Mouse (Mus musculus) stomach, embryonic 15.5 days (tissue): ENCODE data around the gene Tmem131l. TPM values are rescaled to one million over a fixed set of nuclear protein-coding genes. Genes with fewer than 3 reads are reported as not detected.
A peak's percentile ranks its signal among the peaks of the same experiment; 100 is the strongest.

Source experiments
- ATAC-seq: fragments of 200-750 bp; cut with Nextera tagmentation; 2 replicates; pipeline ENCODE4 v1.8.0; 2017; ENCODE audit warnings: low read depth, moderate number of reproducible peaks, moderate TSS enrichment; ENCODE audit not compliant: insufficient read depth, low FRiP score
- H3K27ac ChIP-seq: fragments of 300-500 bp; sonication (generic); 2 replicates; pipeline ENCODE4 v1.5.1; 2015; ENCODE audit warnings: mild to moderate bottlenecking, inconsistent platforms
- H3K27me3 ChIP-seq: fragments of 300-500 bp; sonication (generic); replicated peaks from 2 replicates; pipeline ENCODE4 v1.6.1; 2015; ENCODE audit warnings: inconsistent platforms
- H3K36me3 ChIP-seq: fragments of 300-500 bp; sonication (generic); 2 replicates; pipeline ENCODE4 v1.6.1; 2015; ENCODE audit warnings: inconsistent platforms
- H3K4me1 ChIP-seq: fragments of 300-500 bp; sonication (generic); 2 replicates; pipeline ENCODE4 v1.6.1; 2015; ENCODE audit warnings: inconsistent platforms
- H3K4me2 ChIP-seq: fragments of 300-500 bp; sonication (generic); 2 replicates; pipeline ENCODE4 v1.6.1; 2015; ENCODE audit warnings: mild to moderate bottlenecking, inconsistent platforms
- H3K4me3 ChIP-seq: fragments of 300-500 bp; sonication (generic); replicated peaks from 2 replicates; pipeline ENCODE4 v1.5.1; 2015; ENCODE audit warnings: inconsistent platforms
- H3K9ac ChIP-seq: fragments of 300-500 bp; sonication (generic); 2 replicates; pipeline ENCODE4 v1.6.1; 2015; ENCODE audit warnings: inconsistent platforms
- H3K9me3 ChIP-seq: fragments of 300-500 bp; sonication (generic); 2 replicates; pipeline ENCODE4 v1.6.1; 2016; ENCODE audit warnings: inconsistent platforms
- WGBS: fragments of 180-500 bp; shearing (Covaris S2); methylation state at CpG from one replicate; pipeline ENCODE4 v1.1.7; 2015; 5-methylcytosine and 5-hydroxymethylcytosine counted together
- polyA plus RNA-seq: library from polyadenylated mRNA; unstranded; fragments of >200 nt; fragmentation: Nextera tagmentation; extraction: Ambion mirVana; gene quantifications from 2 replicates; pipeline ENCODE4 v1.2.1, GENCODE M21; 2015

The Tmem131l gene
- polyA plus RNA-seq, 1 experiment from 2014 or later = 44.9 TPM

- Histone ChIP-seq H3K36me3 (no peaks in the 10 kb centered on the region), H3K9ac (no peak overlapping the region), H3K27ac (no peak overlapping the region), H3K4me2 (no peak overlapping the region), H3K27me3 (no peaks in the 10 kb centered on the region), H3K4me1 (no peaks in the 10 kb centered on the region), H3K4me3 (no peak overlapping the region), H3K9me3 (no peaks in the 10 kb centered on the region)
- ATAC-seq = no peak; the same call in 1 of the 2 replicates
- WGBS = 57% methylated on average over 2 of the region's 2 CpGs
Observed at GRCm38 (mm10) chr3:83865216-83865615, 174.8 kb downstream of the Tmem131l start.

GRCm38 (mm10) chr3:83864064-83864548, 175.9 kb downstream of the Tmem131l start:
- Histone ChIP-seq H3K9ac (no peak overlapping the region), H3K4me1 (no peaks in the 10 kb centered on the region), H3K4me3 (no peak overlapping the region), H3K36me3 (no peaks in the 10 kb centered on the region), H3K27ac (no peak overlapping the region), H3K27me3 (no peaks in the 10 kb centered on the region), H3K9me3 (no peaks in the 10 kb centered on the region), H3K4me2 (no peak overlapping the region)
- no peak for ATAC-seq
- 77% methylated on average over 9 of the region's 9 CpGs for WGBS

GRCm38 (mm10) chr3:83862956-83863355, 177.0 kb downstream of the Tmem131l start:
- Histone ChIP-seq H3K27ac (peak overlapping the region; percentile 26; the same call in 1 of the 2 replicates), H3K9ac (no peak overlapping the region), H3K4me1 (no peaks in the 10 kb centered on the region), H3K4me2 (no peak overlapping the region; the same call in 1 of the 2 replicates), H3K27me3 (no peaks in the 10 kb centered on the region), H3K4me3 (no peak overlapping the region), H3K9me3 (no peaks in the 10 kb centered on the region), H3K36me3 (no peaks in the 10 kb centered on the region)
- 27% methylated on average over 1 of the region's 1 CpGs for WGBS
- ATAC-seq = no peak

- Histone ChIP-seq H3K27me3 (no peaks in the 10 kb centered on the region), H3K9me3 (no peaks in the 10 kb centered on the region), H3K9ac (no peak overlapping the region), H3K4me3 (no peak overlapping the region), H3K4me1 (no peaks in the 10 kb centered on the region), H3K27ac (no peak overlapping the region), H3K4me2 (no peak overlapping the region), H3K36me3 (no peaks in the 10 kb centered on the region)
- 82% methylated on average over 7 of the region's 7 CpGs for WGBS
- no peak for ATAC-seq
Observed at GRCm38 (mm10) chr3:83859595-83859994, 180.4 kb downstream of the Tmem131l start.

GRCm38 (mm10) chr3:83859071-83859470, 180.9 kb downstream of the Tmem131l start:
- H3K9ac ChIP-seq = no peak overlapping the region
- no peak overlapping the region for H3K4me2 ChIP-seq
- no peaks in the 10 kb centered on the region for H3K36me3 ChIP-seq
- 86% methylated on average over 3 of the region's 3 CpGs for WGBS
- H3K4me3 ChIP-seq = no peak overlapping the region
- H3K9me3 ChIP-seq = no peaks in the 10 kb centered on the region
- no peak overlapping the region for H3K27ac ChIP-seq
- no peaks in the 10 kb centered on the region for H3K4me1 ChIP-seq
- H3K27me3 ChIP-seq = no peaks in the 10 kb centered on the region
- ATAC-seq = no peak

GRCm38 (mm10) chr3:83857621-83858020, 182.4 kb downstream of the Tmem131l start:
- 91% methylated on average over 13 of the region's 13 CpGs for WGBS
- H3K9me3 ChIP-seq = no peaks in the 10 kb centered on the region
- H3K4me2 ChIP-seq = no peak overlapping the region
- H3K27ac ChIP-seq = no peak overlapping the region
- no peaks in the 10 kb centered on the region for H3K27me3 ChIP-seq
- no peak overlapping the region for H3K9ac ChIP-seq
- no peaks in the 10 kb centered on the region for H3K4me1 ChIP-seq
- H3K4me3 ChIP-seq = no peak overlapping the region
- H3K36me3 ChIP-seq = no peaks in the 10 kb centered on the region
- no peak for ATAC-seq

GRCm38 (mm10) chr3:83855643-83856042, 184.3 kb downstream of the Tmem131l start:
- no peak overlapping the region for H3K4me2 ChIP-seq
- H3K27me3 ChIP-seq = no peaks in the 10 kb centered on the region
- no peaks in the 10 kb centered on the region for H3K36me3 ChIP-seq
- no peak overlapping the region for H3K9ac ChIP-seq
- no peak overlapping the region for H3K27ac ChIP-seq
- H3K4me1 ChIP-seq = no peaks in the 10 kb centered on the region
- no peak for ATAC-seq
- H3K4me3 ChIP-seq = no peak overlapping the region
- 85% methylated on average over 5 of the region's 5 CpGs for WGBS
- no peaks in the 10 kb centered on the region for H3K9me3 ChIP-seq

- H3K4me1 ChIP-seq = no peaks in the 10 kb centered on the region
- no peak overlapping the region for H3K9ac ChIP-seq
- H3K36me3 ChIP-seq = no peaks in the 10 kb centered on the region
- ATAC-seq = no peak
- H3K4me3 ChIP-seq = no peak overlapping the region
- H3K27ac ChIP-seq = no peak overlapping the region
- no peak overlapping the region for H3K4me2 ChIP-seq
- no peaks in the 10 kb centered on the region for H3K9me3 ChIP-seq
- H3K27me3 ChIP-seq = no peaks in the 10 kb centered on the region
- 73% methylated on average over 2 of the region's 2 CpGs for WGBS
Observed at GRCm38 (mm10) chr3:83849341-83849740, 190.6 kb downstream of the Tmem131l start.

Other genes with a start within 250 kb of the Tmem131l start
- gene Tlr2, start 198.4 kb downstream of the Tmem131l start, polyA plus RNA-seq = 4.4 and 4.7 TPM in 2 replicates
- 12.7 and 15.1 TPM in 2 replicates for gene Mnd1, start 115.6 kb upstream of the Tmem131l start, polyA plus RNA-seq
- 0.81 and 1.2 TPM in 2 replicates for gene Gm6525, start 133.9 kb upstream of the Tmem131l start, polyA plus RNA-seq